Mouse (Mus musculus): ENCODE results near the gene Bcl11b. TPM values are rescaled to one million over a fixed set of nuclear protein-coding genes. Genes with fewer than 3 reads are reported as not detected.

Bcl11b gene
- polyA plus RNA-seq (2016; fragmentation: Nextera tagmentation; extraction: Ambion mirVana): 16.1 and 19.5 TPM in 2 replicates

GRCm38 (mm10) chr12:108003483-108003882 is at the start of gene Bcl11b:
TSS of gene Bcl11b (minus strand) at chr12:108003602.
- Histone ChIP-seq H3K27ac (replicated peaks) (peak within 1 kb of the TSS; percentile 95), H3K4me1 (peaks cover 46% of the 10 kb centered on the region), H3K9me3 (no peaks in the 10 kb centered on the region), H3K4me2 (replicated peaks) (peak within 1 kb of the TSS; percentile 70), H3K36me3 (no peaks in the 10 kb centered on the region), H3K9ac (replicated peaks) (peak within 1 kb of the TSS; percentile 90), H3K27me3 (peaks cover 22% of the 10 kb centered on the region), H3K4me3 (peak within 1 kb of the TSS; percentile 94)
- WGBS: under 1% methylated on average over 16 of the region's 19 CpGs
- ATAC-seq (ENCODE audit: low FRiP score, low read depth): no peak

- Histone ChIP-seq H3K27ac (replicated peaks) (no peak overlapping the region), H3K36me3 (no peaks in the 10 kb centered on the region), H3K9me3 (no peaks in the 10 kb centered on the region), H3K4me1 (no peaks in the 10 kb centered on the region), H3K27me3 (no peaks in the 10 kb centered on the region), H3K4me3 (no peak overlapping the region), H3K4me2 (replicated peaks) (no peak overlapping the region), H3K9ac (replicated peaks) (no peak overlapping the region)
- ATAC-seq (ENCODE audit: low FRiP score, low read depth): no peak
- WGBS: 74% methylated on average over 7 of the region's 7 CpGs
Observed at GRCm38 (mm10) chr12:108050996-108051395, 47.6 kb upstream of the Bcl11b start.

DNA sequence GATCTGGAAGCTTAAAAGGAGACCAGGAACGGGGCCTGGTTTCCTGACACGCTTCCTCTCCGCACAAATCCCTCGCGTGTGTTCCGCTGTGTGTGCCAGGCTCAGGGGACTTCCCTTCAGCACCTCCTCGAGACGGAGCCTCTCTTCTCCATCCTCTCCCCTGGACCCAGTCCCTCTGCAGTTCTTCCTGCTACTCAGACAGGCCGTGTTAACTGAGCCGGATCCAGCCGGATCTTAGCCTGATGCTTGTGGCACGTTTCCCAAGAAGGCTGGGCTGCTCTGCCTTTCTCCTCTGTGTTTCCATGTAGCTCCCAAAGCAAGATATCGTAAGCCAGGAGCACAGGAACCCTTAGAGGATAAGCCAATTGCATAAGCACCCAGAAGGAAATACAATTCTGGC is 46.2 kb upstream of the Bcl11b start:
- no peaks in the 10 kb centered on the region for H3K9me3 ChIP-seq
- 79% methylated on average over 13 of the region's 13 CpGs for WGBS
- H3K4me1 ChIP-seq: no peaks in the 10 kb centered on the region
- H3K27ac ChIP-seq (replicated peaks): no peak overlapping the region
- H3K36me3 ChIP-seq: no peaks in the 10 kb centered on the region
- H3K4me2 ChIP-seq (replicated peaks): no peak overlapping the region
- H3K9ac ChIP-seq (replicated peaks): no peak overlapping the region
- no peaks in the 10 kb centered on the region for H3K27me3 ChIP-seq
- no peak overlapping the region for H3K4me3 ChIP-seq
- no peak for ATAC-seq (ENCODE audit: low FRiP score, low read depth)

DNA sequence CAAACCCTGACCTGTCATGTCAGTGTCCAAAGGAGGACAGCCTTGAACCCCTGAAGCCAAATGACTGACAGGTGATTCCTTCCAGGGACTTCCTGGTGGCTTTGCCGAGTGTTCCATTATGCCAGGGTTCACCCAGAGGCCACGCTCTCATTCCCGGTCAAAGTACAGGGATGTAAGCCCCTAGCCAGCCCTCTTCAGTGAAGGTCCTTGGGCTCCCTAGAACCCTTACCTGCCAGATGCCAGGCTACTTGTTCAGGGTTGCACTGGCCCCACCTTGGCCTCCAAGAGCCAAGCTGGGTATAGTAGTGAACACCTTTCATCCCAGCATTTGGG is 38.8 kb upstream of the Bcl11b start:
- ATAC-seq (ENCODE audit: low FRiP score, low read depth): no peak
- Histone ChIP-seq H3K27me3 (peaks cover 3% of the 10 kb centered on the region; the same call in 1 of the 2 replicates), H3K36me3 (no peaks in the 10 kb centered on the region), H3K4me1 (no peaks in the 10 kb centered on the region), H3K4me2 (replicated peaks) (no peak overlapping the region), H3K4me3 (no peak overlapping the region), H3K9ac (replicated peaks) (no peak overlapping the region), H3K27ac (replicated peaks) (no peak overlapping the region), H3K9me3 (no peaks in the 10 kb centered on the region)
- 79% methylated on average over 3 of the region's 3 CpGs for WGBS

DNA sequence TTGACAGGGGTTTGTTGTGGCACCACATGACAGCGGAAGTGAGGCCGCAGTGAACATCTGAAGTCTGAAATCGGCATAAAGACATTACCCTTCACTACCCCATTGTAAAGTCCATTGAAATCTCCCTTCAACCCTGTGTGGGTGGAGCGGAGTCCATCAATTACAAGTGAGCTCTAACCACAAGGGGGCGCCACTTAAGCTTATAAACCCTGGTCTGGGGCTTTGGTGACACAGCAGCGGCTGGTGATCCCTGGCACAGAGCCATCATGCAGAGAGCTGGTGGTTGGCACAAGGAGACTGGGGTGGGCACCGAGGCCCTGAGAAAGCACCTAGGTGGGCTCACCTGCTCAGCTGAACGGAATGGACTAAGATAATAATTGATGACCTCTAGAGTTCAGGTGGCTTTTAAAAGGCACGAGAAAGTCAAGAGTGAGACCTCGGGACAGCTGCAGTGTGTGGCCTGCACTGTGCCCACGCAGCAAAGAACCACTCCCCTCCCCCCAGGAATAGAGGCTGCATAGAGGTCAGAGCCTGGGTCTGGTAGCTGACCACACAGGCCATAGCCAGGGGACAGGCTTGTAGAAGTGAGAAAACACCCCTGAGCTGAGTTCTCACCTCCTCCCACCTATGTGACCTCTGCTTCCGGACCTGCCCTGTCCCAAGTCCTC is 38.3 kb upstream of the Bcl11b start:
- no peak overlapping the region for H3K9ac ChIP-seq (replicated peaks)
- 39% methylated on average over 12 of the region's 12 CpGs for WGBS
- H3K27ac ChIP-seq (replicated peaks): no peak overlapping the region
- no peaks in the 10 kb centered on the region for H3K4me1 ChIP-seq
- no peaks in the 10 kb centered on the region for H3K36me3 ChIP-seq
- H3K4me2 ChIP-seq (replicated peaks): no peak overlapping the region
- 0 out of 2 replicates have a peak, but pooled peaks have one; percentile 30 for ATAC-seq (ENCODE audit: low FRiP score, low read depth)
- no peak overlapping the region for H3K4me3 ChIP-seq
- H3K9me3 ChIP-seq: no peaks in the 10 kb centered on the region
- H3K27me3 ChIP-seq: peaks cover 3% of the 10 kb centered on the region; the same call in 1 of the 2 replicates

DNA sequence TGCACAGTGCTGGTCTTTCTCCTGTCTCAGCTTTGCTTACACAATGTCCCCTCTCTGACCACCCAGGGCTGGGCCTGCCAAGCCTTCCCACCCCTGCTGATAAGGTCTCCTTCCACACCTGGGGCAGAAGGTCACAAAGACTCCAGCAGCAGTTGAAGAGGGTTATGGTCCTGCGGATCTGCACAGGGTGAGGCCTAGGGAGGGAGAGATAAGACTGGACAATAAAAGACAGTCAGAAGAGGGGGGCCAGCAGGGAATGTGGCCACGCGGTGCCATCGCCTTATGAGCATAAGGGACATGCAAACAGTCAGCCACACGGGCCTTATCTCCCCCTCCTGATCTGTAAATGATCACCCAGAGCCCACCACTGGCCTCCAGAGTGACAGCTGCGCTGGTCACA is 34.0 kb upstream of the Bcl11b start:
- Histone ChIP-seq H3K36me3 (no peaks in the 10 kb centered on the region), H3K27me3 (peaks cover 3% of the 10 kb centered on the region; the same call in 1 of the 2 replicates), H3K9me3 (no peaks in the 10 kb centered on the region), H3K9ac (replicated peaks) (no peak overlapping the region), H3K4me2 (replicated peaks) (no peak overlapping the region), H3K4me1 (0 out of 2 replicates have a peak, but pooled peaks cover 2% of the 10 kb centered on the region), H3K27ac (replicated peaks) (no peak overlapping the region), H3K4me3 (no peak overlapping the region)
- no peak for ATAC-seq (ENCODE audit: low FRiP score, low read depth)
- 80% methylated on average over 6 of the region's 6 CpGs for WGBS

DNA sequence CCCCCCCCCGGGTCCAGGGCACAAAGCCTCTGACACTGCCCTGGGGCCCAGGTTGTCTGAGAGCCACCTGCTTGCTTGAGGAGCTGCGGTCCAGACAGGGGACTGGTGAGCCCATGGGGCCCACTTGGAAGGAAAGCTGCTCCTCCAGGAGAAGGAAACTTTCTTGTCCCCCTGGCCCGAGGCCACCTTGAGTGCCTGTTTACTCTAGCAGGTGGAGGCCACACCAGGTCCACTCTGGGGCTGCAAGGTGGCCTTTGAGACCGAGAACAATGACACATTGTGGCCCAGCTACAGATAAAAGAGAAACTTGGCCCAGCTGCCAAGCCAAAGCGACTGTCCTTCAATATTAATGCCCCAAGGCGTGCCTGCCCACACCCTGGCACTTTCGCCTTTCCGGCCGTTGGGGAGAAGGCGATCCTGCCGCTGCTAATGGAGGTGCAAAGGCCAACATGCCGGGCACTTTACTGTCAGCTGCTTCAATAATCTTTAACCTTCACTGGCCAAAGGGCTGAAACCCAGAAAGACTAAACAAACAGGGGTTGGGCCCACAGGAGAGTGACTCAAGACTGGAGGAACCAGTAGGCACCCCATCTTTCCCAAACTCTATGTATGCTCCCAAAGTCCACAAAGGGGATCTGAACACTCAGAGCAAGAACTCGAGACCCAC is 32.1 kb upstream of the Bcl11b start:
- 0 out of 2 replicates have a peak, but pooled peaks cover 2% of the 10 kb centered on the region for H3K4me1 ChIP-seq
- H3K27me3 ChIP-seq: 0 out of 2 replicates have a peak, but pooled peaks cover 3% of the 10 kb centered on the region
- H3K36me3 ChIP-seq: no peaks in the 10 kb centered on the region
- ATAC-seq (ENCODE audit: low FRiP score, low read depth): no peak
- no peaks in the 10 kb centered on the region for H3K9me3 ChIP-seq
- no peak overlapping the region for H3K27ac ChIP-seq (replicated peaks)
- no peak overlapping the region for H3K4me3 ChIP-seq
- 80% methylated on average over 13 of the region's 13 CpGs for WGBS
- no peak overlapping the region for H3K9ac ChIP-seq (replicated peaks)
- H3K4me2 ChIP-seq (replicated peaks): no peak overlapping the region

GRCm38 (mm10) chr12:108022835-108023615 is 19.6 kb upstream of the Bcl11b start:
- Histone ChIP-seq H3K27ac (replicated peaks) (no peak overlapping the region), H3K4me2 (replicated peaks) (no peak overlapping the region), H3K27me3 (no peaks in the 10 kb centered on the region), H3K9ac (replicated peaks) (no peak overlapping the region), H3K4me3 (no peak overlapping the region), H3K9me3 (no peaks in the 10 kb centered on the region), H3K36me3 (no peaks in the 10 kb centered on the region), H3K4me1 (no peaks in the 10 kb centered on the region)
- 81% methylated on average over 15 of the region's 15 CpGs for WGBS
- no peak for ATAC-seq (ENCODE audit: low FRiP score, low read depth)

DNA sequence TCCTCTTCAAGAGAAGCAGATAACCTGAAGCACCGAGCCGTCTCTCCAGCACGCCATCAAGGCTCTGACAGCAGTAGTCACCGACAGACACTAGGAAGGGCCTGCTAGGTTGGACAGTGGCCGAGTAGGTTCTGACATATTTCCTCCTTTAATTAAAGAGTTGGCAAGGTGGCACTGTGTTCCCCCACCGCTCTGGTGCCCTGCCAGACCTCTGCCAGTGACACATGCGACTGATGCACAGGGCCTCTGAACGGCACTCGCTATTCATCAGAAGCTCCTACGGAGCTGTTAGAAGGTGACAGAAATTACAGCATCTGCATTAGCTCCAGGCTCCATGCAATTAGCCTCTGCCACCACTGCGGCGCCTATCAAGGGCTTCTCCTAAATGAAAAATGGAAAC is 8.6 kb upstream of the Bcl11b start:
- no peaks in the 10 kb centered on the region for H3K36me3 ChIP-seq
- H3K27me3 ChIP-seq: peaks cover 20% of the 10 kb centered on the region
- H3K4me2 ChIP-seq (replicated peaks): no peak overlapping the region
- H3K9ac ChIP-seq (replicated peaks): no peak overlapping the region
- no peaks in the 10 kb centered on the region for H3K9me3 ChIP-seq
- WGBS: 87% methylated on average over 12 of the region's 12 CpGs
- no peak overlapping the region for H3K27ac ChIP-seq (replicated peaks)
- no peak overlapping the region for H3K4me3 ChIP-seq
- no peak for ATAC-seq (ENCODE audit: low FRiP score, low read depth)
- H3K4me1 ChIP-seq: peaks cover 8% of the 10 kb centered on the region; the same call in 1 of the 2 replicates

- Histone ChIP-seq H3K27ac (replicated peaks) (no peak overlapping the region), H3K9ac (replicated peaks) (no peak overlapping the region), H3K9me3 (no peaks in the 10 kb centered on the region), H3K4me2 (replicated peaks) (no peak overlapping the region), H3K36me3 (no peaks in the 10 kb centered on the region), H3K4me1 (peaks cover 15% of the 10 kb centered on the region), H3K4me3 (no peak overlapping the region), H3K27me3 (peaks cover 26% of the 10 kb centered on the region)
- ATAC-seq (ENCODE audit: low FRiP score, low read depth): no peak
- WGBS: 86% methylated on average over 11 of the region's 11 CpGs
Observed at GRCm38 (mm10) chr12:108010346-108010745, 6.9 kb upstream of the Bcl11b start.

- Histone ChIP-seq H3K27ac (replicated peaks) (no peak overlapping the region), H3K27me3 (peaks cover 29% of the 10 kb centered on the region), H3K4me1 (peaks cover 27% of the 10 kb centered on the region), H3K9me3 (no peaks in the 10 kb centered on the region), H3K9ac (replicated peaks) (no peak overlapping the region), H3K4me2 (replicated peaks) (no peak overlapping the region), H3K36me3 (no peaks in the 10 kb centered on the region), H3K4me3 (no peak overlapping the region)
- no peak for ATAC-seq (ENCODE audit: low FRiP score, low read depth)
- WGBS: 39% methylated on average over 4 of the region's 4 CpGs
Observed at GRCm38 (mm10) chr12:108009156-108009555, 5.8 kb upstream of the Bcl11b start.

Measured in midbrain, embryonic 12.5 days (tissue).